Mouse (Mus musculus): ENCODE data around the gene Fndc8.
A peak's percentile ranks its signal among the peaks of the same experiment; 100 is the strongest.

The Fndc8 gene

DNA sequence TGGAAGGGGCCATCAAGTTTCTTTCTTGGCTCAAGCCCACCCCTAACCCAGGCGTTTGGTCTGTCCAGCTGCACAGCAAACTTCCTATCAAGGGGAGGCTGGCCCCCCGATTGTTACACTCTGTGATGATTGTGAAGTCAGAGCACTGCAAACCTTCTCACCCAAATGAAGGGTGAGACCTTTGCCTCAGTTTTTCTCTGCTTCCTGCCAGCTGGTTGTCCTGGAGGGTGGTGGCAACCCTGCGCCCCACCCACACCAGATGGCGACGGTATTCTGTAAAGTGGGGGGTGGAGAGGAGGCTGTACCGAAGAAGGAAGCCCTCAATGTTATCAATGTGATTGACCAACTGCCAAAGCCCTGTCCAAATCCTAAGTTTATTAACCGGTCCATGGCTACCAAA is at the start of gene Fndc8:
TSS of gene Fndc8 (plus strand) at position 189 of the 400 bp plus-strand sequence.
- DNase-seq (ENCODE audit: low spot score in 2 of 2): no peak

DNA sequence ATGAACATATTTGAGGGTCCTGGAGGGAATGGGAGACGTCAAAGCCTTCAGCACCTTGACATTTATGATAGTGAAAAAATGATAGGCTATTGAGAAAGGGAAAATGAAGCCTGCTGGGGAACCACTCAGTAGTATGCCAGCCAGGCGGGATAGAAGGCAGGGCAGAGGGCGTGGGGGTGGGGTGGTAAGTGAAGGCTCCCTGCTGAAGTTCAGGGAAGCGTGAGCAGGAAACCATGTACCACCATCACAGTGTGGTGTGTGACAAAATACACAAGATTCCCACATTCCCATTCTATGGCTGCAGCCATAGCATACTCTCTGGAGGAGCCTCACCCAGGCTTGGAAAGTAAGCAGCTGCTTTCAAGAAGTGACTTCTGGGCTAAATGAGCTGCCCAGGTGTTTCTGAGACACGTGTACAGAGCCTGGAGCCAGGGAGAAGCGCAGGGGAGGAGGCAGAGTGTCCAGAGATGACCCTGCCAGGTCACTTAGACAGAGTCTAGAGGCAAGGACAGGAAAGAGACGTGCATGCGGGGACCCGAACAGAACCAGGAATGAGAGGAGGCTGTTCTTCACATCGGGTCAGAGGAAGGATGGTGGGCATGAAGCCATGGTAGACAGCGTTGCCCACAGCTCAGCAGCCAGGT is 47.0 kb upstream of the Fndc8 start:
- DNase-seq (ENCODE audit: low spot score in 2 of 2): no peak

DNA sequence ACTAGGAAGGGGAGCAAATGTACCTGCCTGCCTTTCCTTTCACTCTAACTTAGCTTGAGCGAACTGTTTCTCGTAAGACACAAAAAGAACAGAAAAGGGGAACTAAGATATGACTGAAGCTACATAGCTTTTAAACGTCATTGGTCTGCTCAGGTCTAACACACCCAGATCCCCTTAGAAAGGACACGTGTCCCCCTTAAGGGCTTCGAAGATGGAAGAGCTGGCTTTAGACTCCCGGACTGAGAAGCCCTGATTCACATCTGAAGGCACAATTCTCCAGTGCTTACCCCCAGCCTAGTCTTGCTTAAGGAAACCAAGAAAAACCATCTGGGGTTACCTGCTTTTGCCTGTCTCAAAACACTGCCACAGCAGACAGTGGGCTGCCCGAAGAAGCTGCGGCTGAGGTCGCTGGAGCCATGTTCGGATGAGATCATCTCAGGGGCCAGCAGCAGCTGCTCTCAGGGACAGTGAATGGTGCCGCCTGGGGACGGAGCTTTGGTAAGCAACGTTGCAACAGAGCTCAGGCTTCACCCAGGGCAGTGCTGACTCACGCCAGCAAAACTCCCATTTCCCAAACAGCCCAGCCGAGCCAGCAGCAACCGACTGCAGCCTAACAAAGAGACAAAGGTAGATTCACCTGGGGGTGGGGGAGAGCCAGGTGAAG is 46.4 kb upstream of the Fndc8 start:
- peak in 1 of 2 experiments; percentile 34 for DNase-seq (ENCODE audit: low spot score in 2 of 2)

DNA sequence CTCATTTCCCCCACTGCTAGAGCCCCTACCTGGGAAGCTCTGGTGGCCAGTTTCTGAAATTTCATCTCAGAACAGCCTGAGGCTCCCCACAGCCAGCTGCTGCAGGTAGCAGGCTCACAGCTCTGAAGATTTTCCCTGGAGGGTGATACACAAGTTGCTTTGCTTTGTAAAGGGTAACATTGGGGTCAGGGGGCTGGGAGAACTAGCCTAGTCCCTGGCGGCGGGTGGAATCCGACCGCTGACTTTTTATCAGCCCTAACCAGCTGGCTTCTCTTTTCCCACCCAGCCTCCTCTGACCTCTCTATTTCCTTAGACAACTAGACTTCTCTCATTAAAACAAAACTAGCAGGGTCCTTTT is 45.9 kb upstream of the Fndc8 start:
- DNase-seq (ENCODE audit: low spot score in 2 of 2): no peak

DNA sequence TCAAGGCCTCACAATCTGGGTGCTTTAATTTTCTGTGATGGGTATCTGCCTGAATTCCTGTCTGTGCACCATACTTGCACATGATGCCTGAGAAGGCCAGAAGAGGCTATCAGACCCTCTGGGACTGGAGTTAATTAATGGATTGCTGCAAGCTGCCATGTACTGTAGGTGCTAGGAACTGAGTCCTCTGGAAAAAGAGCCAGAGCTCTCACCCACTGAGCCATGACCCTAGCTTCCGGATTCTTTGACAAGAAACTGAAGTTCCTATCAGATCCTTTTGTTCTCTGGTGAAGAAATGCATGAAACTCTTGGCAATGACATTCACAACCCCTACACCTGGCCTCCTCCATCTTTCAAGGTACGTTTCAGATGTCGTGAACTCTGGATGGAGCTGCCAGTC is 45.0 kb upstream of the Fndc8 start:
- DNase-seq (ENCODE audit: low spot score in 2 of 2): no peak

DNA sequence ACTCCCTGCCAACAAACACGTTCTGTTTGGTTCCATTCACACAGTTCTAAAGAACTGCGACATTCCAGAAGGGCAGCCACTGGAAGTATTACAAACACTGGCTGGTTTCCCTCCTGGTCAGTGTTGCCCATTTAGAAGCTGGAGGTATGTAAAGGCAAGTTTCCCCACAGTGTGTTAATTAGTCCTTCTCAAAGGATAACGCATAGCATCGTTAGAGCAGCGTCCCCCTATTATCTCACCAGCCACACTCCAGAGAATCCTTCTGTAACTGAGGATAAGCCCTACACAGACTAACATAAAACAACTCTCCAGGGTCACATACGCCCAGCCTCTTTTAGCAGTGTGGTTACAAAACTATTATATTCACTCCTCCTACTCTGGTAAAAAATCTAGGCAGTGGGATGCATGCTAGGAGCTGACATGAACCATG is 44.3 kb upstream of the Fndc8 start:
- no peak for DNase-seq (ENCODE audit: low spot score in 2 of 2)

DNA sequence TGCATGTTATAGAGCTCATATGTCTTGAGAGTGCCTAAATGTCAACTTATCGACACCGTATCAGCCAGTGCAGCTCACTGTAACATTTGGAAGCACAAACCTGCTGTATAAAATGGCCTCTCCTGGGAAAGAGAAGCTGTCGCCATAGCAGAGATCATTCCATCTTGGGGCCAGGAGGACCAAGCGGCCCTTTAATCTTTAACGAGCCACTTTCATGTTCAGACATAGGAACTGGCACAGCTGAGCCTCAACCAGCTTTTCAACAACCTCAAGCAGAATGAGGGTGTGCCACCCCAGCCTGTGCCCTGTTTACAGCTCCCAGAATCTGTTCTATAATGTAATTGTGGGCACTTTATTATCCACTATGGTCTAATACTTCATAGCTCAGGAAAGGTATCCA is 41.7 kb upstream of the Fndc8 start:
- no peak for DNase-seq (ENCODE audit: low spot score in 2 of 2)

DNA sequence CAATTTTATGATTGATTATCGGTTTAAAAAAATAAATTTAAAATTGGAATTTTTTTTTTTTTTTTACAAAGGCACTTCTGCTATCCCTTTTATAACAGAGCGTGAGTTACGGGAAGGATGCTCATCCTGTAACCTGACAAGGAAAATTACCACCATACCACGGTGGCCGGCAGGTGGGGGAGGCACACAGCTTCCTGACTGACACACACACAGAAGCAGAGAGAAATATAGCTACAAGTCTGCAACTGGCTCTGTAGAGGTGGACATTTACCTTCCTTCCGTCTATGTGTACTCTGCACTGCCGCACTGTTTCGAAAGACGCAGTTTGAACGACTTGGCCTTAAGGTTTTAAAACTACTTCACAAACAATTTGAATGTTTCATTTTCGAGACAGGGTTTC is 39.8 kb upstream of the Fndc8 start:
- no peak for DNase-seq (ENCODE audit: low spot score in 2 of 2)

DNA sequence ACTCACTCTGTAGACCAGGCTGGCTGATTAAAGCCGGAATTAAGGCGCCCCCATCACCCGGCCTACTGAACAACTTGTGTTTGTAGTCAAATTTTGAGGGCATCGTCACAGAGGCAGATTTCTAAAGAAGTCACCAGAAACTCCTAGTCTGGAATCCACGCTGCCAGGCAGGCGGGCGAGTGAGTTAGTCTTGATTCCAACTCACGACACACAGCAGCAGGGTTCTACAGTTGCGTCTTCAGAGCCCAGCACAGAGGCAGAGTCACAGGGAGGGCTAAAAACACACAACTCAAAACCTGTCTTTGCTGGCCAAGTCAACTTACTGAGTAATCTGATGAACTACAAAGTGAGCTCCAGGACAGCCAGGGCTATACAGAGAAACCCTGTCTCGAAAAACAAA is 39.4 kb upstream of the Fndc8 start:
- no peak for DNase-seq (ENCODE audit: low spot score in 2 of 2)

DNA sequence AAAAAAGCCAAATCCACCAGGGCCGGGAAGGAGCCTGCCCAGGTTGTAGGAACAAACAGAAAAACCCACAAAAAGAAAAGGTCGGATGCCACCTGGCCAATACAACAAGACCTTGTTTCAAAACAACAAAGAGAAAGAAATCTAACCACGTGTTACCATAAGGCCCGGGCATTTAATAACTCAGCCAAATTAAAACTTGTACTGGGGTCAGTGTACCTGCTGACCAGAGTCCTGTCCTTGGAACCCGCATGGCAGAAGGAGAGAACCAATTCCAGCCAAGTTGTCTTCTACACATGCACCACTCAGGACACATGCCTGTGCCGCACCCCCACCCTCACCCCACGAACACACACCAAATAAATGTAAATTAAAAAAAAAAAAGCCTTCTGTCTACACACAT is 39.0 kb upstream of the Fndc8 start:
- DNase-seq (ENCODE audit: low spot score in 2 of 2): no peak

DNA sequence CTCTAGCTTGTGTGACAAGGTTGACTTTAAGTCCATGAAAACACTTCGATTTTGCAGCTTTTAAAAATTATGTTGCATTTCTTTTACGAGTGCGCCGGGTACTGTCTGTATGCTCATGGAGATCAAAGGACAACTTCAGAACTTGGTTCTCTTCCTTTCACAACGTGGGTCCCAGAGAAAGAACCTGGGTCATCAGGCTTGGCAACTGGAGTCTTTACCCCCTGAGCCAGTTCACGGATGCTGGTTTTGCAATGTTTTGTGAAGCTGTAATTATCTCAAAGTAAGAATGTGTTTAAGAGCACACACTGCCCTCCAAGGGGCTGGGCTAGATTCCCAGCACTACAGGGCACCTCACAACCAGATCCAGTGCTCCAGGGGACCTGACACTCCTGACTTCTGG is 37.8 kb upstream of the Fndc8 start:
- no peak for DNase-seq (ENCODE audit: low spot score in 2 of 2)

DNA sequence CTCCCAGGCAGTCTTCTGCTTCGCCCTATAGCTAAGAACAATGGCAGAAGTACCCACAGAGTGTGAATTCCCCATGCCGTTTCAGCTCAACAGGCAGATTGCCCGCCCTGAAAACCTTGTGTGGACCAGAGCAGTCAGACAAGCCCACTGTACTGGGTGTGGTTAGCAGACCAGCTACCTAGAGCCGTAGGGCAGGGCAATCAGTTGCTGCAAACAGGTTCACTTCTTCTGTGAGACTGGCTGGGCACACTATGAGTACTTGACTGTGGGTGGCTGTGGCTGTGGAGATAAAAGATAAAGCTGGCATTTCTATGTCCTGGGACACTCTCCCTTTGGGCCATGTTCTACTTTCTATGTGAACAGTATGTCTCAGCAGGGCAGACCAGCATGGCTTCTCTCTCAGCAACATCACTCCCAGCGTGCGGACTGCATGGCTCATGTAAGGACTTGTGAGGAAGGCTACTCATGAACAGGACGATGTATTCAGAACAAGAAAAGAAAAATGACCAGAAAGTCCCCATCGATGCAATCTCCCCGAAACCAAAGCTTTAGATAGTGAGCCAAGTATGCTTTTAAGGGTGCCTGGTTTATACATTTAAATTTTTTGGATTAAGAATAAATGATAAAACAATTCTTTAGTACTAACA is 36.5 kb upstream of the Fndc8 start:
- DNase-seq (ENCODE audit: low spot score in 2 of 2): no peak

DNA sequence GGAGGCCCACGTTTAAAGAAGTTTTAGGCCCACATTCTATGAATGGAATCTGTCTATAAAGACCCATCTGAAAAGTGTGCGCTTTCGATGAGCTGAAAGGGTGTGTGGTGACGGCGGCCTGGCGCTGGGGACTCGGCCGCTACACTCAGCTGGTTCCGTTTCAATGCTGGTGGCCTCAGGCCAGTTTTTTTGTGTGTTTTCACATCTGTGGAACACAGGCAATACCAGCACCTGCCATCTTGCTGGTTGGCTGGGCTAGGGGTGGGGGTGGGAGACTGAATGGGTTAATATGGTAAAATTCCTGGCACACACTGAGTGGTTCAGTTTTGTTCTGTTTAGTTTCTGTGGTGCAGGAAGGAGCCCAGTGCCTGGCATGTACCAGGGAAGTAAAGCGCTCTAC is 35.9 kb upstream of the Fndc8 start:
- DNase-seq (ENCODE audit: low spot score in 2 of 2): no peak

DNA sequence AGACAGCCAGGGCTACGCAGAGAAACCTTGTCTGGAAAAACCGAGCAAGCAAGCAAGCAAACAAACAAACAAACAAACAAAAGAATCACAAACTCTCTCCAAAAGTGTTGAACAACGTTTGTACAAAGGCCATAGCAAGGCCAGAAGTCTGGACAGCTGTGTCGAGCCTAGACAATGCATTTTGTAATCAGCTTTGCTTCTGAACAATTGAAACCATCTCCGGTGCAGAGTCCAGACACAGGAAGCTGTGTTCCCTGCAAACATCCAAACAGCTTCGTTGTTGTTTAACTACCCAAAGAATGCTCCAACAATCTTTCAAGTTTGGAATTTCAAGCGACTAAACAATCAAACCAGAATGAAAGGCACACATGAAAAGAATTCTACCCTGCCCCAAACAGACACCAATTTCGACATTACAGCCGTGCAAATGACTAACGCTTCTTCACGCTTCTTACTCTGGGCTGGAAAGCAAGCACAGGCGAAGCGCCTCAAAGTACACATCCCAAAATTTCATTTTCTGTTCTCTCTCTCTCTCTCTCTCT is 34.5 kb upstream of the Fndc8 start:
- DNase-seq (ENCODE audit: low spot score in 2 of 2): no peak

DNA sequence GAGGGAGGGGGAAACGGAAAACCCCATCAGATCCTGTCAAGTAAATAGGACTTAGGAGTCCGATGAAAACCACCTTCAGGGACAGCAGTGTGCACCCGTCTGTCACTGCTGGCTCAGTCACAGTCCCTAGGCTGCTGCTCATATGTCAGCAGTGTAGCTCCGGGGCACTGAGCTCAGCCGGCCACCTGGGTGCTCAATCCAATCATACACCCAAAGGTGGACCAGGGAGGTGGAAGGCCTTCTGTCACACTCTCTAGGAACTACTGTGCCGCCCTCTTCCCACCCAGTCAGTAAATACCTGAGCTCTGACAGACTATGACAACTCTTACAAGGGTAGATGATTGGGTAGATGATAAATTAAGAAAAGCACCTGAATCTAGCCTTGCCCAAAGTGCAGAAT is 31.2 kb upstream of the Fndc8 start:
- DNase-seq (ENCODE audit: low spot score in 2 of 2): no peak

DNA sequence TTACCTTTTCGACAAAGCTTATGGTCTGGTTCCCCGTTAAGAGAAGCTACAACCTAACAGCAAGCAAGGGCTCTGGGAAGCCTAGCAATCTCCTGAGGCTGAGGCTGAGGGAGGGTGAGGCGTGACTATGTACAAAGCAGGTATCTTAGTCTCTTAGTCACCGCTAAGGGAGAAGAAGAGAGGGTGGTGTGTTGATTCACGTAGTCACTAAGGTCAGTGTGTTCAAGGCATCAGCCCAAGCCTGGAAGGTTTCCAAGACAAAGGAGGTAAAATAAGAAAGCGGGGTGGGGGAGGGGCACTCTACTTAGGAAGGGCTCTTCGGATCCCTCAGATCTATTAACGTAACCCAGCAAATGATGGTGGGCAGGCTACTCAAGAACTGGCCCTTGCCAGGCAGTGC is 30.4 kb upstream of the Fndc8 start:
- DNase-seq (ENCODE audit: low spot score in 2 of 2): no peak

DNA sequence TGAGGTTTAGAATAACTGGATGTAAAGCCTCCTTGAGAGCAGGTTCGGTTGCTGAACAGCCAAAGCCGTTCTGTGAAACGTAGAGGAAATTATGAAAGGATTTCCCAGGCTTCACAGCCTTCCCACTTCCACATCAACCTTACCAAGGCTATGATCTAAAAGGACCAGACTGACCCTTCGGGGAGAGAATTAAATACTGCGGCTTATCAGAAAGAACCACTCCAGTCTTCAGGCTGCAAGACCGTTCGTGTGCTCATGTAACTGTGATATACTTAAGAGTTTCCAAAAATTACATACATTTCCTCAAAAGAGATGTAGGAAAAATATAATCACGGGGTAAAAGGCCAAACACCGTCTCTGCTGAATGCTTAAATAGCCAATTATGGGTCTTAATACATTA is 29.3 kb upstream of the Fndc8 start:
- no peak for DNase-seq (ENCODE audit: low spot score in 2 of 2)

DNA sequence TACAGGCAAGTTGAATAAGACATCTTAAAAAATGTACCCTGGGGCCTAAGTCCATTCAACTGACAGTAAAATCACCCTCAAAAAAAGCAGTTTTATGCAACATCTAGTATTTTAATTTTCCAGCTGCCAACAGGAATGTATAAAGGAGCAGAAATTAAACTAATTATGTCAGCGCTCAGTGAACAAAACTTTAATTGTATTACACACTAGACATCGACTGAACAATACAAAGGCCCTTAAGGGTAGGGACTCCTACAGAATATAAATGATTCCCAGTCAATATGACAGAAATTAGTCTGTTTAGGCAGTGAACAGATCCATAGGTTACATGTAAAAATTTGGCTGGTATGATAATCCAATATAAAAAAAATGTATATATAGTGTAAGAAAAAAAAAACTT is 28.9 kb upstream of the Fndc8 start:
- no peak for DNase-seq (ENCODE audit: low spot score in 2 of 2)

DNA sequence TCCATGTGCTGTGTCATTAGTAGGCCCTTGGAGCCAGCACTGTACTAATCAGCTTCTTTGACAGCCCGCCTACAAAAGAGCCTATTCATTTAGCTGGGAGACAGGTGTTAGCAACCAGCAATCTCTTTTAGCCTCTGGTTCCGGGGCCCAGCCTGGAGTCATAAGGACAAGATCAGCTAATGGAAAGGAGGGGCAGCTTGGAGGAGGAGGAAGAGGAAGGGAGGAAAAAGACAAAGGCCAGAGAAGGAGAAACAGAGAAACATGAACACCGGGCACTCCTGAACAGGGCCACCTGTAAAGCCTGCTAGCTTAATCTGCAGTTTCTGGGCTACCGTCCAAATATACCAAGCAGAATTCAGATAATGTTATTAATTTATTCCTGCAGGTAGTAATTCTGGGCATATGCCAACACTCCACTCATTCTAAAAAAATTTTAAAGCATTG is 28.4 kb upstream of the Fndc8 start:
- DNase-seq (ENCODE audit: low spot score in 2 of 2): no peak

DNA sequence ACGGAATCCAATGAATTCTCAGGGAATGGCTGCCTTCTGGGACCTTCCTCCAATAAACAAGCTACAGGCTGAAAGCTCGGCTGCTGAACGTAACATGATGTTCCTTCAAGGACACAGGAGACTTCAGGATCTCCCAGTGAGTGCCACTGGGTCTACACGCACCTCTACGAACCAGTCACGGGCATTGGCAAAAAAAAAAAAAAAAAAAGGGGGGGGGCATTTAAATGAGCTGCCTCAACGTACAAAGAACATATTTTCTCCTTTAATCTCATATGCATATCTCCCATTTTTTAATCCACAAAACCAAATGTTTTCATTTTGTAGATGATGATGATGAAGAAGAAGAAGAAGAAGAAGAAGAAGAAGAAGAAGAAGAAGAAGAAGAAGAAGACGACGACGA is 26.0 kb upstream of the Fndc8 start:
- no peak for DNase-seq (ENCODE audit: low spot score in 2 of 2)

DNA sequence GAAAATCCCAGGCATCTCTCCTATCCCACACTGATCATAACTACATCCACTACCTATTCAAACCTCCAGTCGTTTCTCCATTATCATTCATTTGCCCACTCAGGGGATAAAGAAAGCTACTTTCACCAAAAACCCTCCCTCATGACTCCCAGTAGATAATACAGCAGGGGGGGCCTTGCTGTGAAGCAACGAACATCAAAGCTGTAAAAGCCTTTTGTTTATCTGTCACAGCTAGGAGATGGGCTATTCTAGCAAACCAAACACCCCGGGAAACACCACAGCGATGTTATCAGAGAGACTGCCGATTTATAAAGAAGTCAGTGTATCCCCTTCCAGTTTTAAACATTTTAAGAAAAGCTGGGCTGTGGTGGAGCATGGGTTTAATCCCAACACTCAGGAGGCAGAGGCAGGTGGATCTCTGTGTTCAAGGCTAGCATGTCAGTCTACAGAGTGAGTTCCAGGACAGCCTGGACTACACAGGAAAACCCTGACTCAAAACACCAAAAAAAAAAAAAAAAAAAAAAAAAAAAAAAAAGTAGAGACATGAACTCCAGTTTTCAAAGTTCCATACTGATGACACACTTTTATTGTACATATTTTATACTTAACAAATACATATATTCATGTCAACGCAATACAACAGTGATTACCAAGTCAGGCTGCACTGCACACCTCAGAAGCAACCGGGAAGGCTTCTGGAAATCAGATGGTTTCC is 24.9 kb upstream of the Fndc8 start:
- DNase-seq (ENCODE audit: low spot score in 2 of 2): no peak

DNA sequence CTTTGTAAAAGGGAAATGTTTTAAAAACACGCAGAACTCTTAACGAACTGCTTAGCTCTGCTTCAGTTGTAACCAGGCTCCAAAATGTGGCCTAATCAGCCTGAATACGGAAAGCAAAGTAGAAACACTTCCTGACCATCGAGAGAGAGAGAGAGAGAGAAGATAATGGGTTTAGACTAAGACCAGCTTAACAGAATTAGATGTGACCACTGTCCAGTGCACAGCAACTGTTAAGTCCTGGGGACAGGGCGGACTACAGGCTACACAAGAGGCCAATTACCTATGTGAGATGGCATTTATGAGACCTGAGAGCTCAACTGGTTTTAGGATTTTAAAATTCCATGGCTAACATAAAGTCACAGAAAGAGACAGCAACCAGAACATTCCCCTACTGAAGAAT is 24.0 kb upstream of the Fndc8 start:
- no peak for DNase-seq (ENCODE audit: low spot score in 2 of 2)

All from frontal cortex, postnatal 10 days (tissue).